Mouse (Mus musculus) forebrain, embryonic 16.5 days (tissue): ENCODE measurements around the gene Tnfsf13b. TPM values are rescaled to one million over a fixed set of nuclear protein-coding genes. Genes with fewer than 3 reads are reported as not detected.
A peak's percentile ranks its signal among the peaks of the same experiment; 100 is the strongest.

Source experiments
- ATAC-seq: fragments of 200-750 bp; cut with Nextera tagmentation; 2 replicates; pipeline ENCODE4 v1.8.0; 2017; ENCODE audit warnings: mild to moderate bottlenecking, moderate library complexity
- H3K27ac ChIP-seq: fragments of 300-500 bp; sonication (generic); 2 replicates; pipeline ENCODE4 v1.5.1; 2014; ENCODE audit warnings: low read length, control low read depth
- H3K27me3 ChIP-seq: fragments of 300-500 bp; sonication (generic); replicated peaks from 2 replicates; pipeline ENCODE4 v1.6.1; 2014; ENCODE audit warnings: low read length; ENCODE audit not compliant: control insufficient read depth, insufficient read depth
- H3K36me3 ChIP-seq: fragments of 300-500 bp; sonication (generic); 2 replicates; pipeline ENCODE4 v1.6.1; 2014; ENCODE audit not compliant: control insufficient read depth, insufficient read depth
- H3K4me1 ChIP-seq: fragments of 300-500 bp; sonication (generic); replicated peaks from 2 replicates; pipeline ENCODE4 v1.6.1; 2014; ENCODE audit warnings: low read length; ENCODE audit not compliant: control insufficient read depth, insufficient read depth
- H3K4me2 ChIP-seq: fragments of 300-500 bp; sonication (generic); 2 replicates; pipeline ENCODE4 v1.6.1; 2014; ENCODE audit warnings: mild to moderate bottlenecking, low read length, control low read depth
- H3K4me3 ChIP-seq: fragments of 300-500 bp; sonication (generic); replicated peaks from 2 replicates; pipeline ENCODE4 v1.5.1; 2014; ENCODE audit warnings: mild to moderate bottlenecking, low read length, control low read depth
- H3K9ac ChIP-seq: fragments of 300-500 bp; sonication (generic); replicated peaks from 2 replicates; pipeline ENCODE4 v1.6.1; 2014; ENCODE audit warnings: low read depth, low read length, control low read depth
- H3K9me3 ChIP-seq: fragments of 300-500 bp; sonication (generic); 2 replicates; pipeline ENCODE4 v1.6.1; 2016; ENCODE audit warnings: low read length; ENCODE audit not compliant: control insufficient read depth
- WGBS: fragments of 180-500 bp; shearing (Covaris S2); extraction: QIAGEN DNeasy Blood & Tissue Kit; methylation state at CpG from one replicate; pipeline ENCODE4 v1.1.7; 2014; 5-methylcytosine and 5-hydroxymethylcytosine counted together
- polyA plus RNA-seq: library from polyadenylated mRNA; unstranded; fragments of >200 nt; fragmentation: Nextera tagmentation; extraction: Ambion mirVana; gene quantifications from 2 replicates; pipeline ENCODE4 v1.2.1, GENCODE M21; 2015

Tnfsf13b gene
- polyA plus RNA-seq, 1 experiment from 2014 or later: 0.43 TPM

DNA sequence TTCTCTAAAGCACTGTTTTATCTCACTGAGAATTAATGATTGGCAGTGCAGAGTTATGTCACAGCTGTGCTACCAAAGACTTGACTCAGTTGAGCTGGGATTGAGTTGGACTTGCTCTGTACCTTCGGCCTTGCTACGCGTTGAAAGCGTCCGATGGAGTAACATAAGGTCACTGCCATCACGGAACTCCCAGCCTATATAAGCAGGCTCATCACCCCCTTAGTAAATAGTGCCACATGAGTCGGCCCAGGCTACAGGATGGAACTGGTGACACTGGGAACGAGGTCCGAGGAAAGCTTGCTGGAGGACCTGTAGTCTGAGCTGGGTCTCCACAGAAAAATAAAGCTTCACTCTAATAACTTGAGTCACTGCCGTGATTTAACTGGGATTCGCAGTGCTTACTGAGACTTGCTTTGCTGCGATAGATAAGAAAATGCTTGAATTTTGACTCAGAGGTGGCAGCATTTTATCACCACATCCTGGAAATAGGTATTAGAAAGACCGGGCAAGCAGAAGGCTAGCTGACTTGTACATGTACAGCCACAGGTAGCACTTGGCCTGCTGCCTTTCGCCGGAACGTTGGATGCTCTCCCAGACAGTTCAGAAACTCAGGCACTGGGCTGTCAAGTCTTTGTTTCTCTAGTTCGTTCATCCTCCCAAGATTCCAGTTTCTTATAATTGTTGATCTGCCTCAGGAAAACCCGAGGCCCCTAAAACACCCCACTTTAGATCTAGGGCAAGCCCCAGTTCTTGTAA, 27.6 kb upstream of the Tnfsf13b start:
- Histone ChIP-seq H3K27me3 (no peaks in the 10 kb centered on the region), H3K36me3 (no peaks in the 10 kb centered on the region), H3K4me2 (peak overlapping the region; percentile 86), H3K27ac (no peak overlapping the region), H3K9ac (peak overlapping the region; percentile 91), H3K4me1 (peaks cover 42% of the 10 kb centered on the region), H3K9me3 (no peaks in the 10 kb centered on the region), H3K4me3 (peak overlapping the region; percentile 83)
- 47% methylated on average over 18 of the region's 18 CpGs for WGBS
- ATAC-seq: no peak

DNA sequence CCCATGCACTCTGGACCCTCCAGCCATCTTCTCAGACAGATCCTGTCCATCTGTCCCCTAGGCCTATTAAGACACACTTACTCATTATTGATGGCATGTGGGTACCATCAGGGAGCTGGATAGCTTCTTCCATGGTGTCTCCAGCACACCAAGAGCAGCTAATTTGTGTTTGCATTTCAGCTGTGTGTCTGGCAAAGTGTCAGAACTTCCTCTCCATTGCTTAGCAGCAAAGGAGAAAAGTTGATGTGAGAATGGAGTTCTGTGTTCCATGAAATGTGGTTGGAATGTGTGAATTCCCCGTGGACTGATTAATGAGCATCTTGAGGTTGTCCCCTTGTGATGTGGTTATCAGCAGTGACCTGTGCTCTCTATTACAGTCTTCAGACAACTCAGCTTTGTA, 26.5 kb upstream of the Tnfsf13b start:
- H3K9me3 ChIP-seq: no peaks in the 10 kb centered on the region
- no peak overlapping the region for H3K27ac ChIP-seq
- no peaks in the 10 kb centered on the region for H3K36me3 ChIP-seq
- H3K27me3 ChIP-seq: no peaks in the 10 kb centered on the region
- no peak overlapping the region for H3K9ac ChIP-seq
- H3K4me1 ChIP-seq: peaks cover 42% of the 10 kb centered on the region
- H3K4me2 ChIP-seq: no peak overlapping the region
- ATAC-seq: no peak
- H3K4me3 ChIP-seq: no peak overlapping the region
- 76% methylated on average over 1 of the region's 1 CpGs for WGBS

DNA sequence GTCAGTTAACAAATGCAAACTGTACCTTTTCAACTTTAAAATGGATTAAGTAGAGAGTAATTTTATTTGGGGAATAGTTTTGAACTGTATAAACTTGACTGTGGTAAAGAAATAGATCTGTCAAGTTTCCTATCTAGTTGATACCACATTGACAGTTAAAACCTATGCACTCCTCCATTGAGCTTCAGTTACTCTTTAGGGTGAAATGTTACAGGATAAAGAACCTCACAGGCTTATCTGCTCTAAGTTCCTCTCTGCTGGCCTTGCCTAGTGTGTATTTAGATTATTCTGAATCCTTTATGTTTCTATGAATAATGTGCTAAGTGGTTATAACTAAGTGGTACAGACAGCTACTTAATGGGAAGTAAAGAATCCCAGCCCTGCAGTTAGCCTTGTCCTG, 26.1 kb upstream of the Tnfsf13b start:
- Histone ChIP-seq H3K4me1 (peaks cover 39% of the 10 kb centered on the region), H3K4me2 (no peak overlapping the region), H3K4me3 (no peak overlapping the region), H3K9me3 (no peaks in the 10 kb centered on the region), H3K27ac (no peak overlapping the region), H3K9ac (no peak overlapping the region), H3K27me3 (no peaks in the 10 kb centered on the region), H3K36me3 (no peaks in the 10 kb centered on the region)
- ATAC-seq: no peak

DNA sequence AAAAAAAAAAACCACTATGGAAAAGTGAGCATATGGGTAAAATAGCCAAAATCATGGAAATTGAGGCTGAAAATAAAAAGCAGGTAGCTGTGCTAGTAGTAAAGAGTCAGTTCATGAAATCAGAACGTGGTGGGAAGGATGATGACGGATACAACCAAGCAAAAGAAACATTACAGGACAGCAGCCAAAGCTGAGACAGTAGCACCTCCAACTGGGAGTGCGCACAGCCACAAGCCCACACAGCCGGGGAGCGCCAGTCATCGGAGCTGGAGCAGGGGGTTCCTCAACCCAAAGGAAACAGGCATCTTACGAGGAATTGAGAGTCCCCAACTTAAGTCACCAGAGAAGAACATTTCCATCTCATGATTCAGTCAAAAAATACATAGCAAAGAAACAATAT, 2.2 kb upstream of the Tnfsf13b start:
- peaks cover 2% of the 10 kb centered on the region; the same call in 1 of the 2 replicates for H3K4me1 ChIP-seq
- H3K36me3 ChIP-seq: no peaks in the 10 kb centered on the region
- no peak overlapping the region for H3K9ac ChIP-seq
- no peaks in the 10 kb centered on the region for H3K27me3 ChIP-seq
- WGBS: 79% methylated on average over 7 of the region's 7 CpGs
- H3K27ac ChIP-seq: no peak overlapping the region
- no peak overlapping the region for H3K4me3 ChIP-seq
- H3K9me3 ChIP-seq: no peaks in the 10 kb centered on the region
- no peak for ATAC-seq
- H3K4me2 ChIP-seq: no peak overlapping the region

DNA sequence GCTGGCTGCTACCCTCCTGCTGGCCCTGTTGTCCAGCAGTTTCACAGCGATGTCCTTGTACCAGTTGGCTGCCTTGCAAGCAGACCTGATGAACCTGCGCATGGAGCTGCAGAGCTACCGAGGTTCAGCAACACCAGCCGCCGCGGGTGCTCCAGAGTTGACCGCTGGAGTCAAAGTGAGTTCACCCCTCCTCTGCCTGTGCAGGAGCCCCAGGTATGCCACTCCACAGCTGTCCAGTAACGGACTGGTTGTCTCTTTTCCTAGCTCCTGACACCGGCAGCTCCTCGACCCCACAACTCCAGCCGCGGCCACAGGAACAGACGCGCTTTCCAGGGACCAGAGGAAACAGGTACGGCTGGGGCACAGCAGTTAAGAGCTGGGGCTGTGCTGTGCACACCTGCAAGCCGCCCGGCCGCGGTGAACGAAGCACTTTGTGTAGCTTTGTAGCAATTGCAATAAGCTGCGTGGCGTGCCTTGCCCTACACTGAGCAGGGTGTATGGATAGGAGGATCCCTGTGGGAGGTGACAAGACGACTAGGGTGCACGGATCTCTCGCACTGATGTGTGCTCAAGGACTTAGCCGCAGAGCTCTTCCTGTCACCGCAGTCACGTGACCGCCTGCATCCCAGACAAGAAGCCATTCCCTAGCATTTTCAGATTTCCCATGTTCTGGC, 856 bp downstream of the Tnfsf13b start:
- H3K4me2 ChIP-seq: peak overlapping the region; percentile 69
- H3K4me1 ChIP-seq: peaks cover 2% of the 10 kb centered on the region; the same call in 1 of the 2 replicates
- 5% methylated on average over 29 of the region's 29 CpGs for WGBS
- peak overlapping the region; percentile 44 for H3K9ac ChIP-seq
- no peaks in the 10 kb centered on the region for H3K27me3 ChIP-seq
- no peaks in the 10 kb centered on the region for H3K36me3 ChIP-seq
- no peaks in the 10 kb centered on the region for H3K9me3 ChIP-seq
- peak overlapping the region; percentile 45 for H3K4me3 ChIP-seq
- ATAC-seq: peak; percentile 83
- no peak overlapping the region for H3K27ac ChIP-seq

DNA sequence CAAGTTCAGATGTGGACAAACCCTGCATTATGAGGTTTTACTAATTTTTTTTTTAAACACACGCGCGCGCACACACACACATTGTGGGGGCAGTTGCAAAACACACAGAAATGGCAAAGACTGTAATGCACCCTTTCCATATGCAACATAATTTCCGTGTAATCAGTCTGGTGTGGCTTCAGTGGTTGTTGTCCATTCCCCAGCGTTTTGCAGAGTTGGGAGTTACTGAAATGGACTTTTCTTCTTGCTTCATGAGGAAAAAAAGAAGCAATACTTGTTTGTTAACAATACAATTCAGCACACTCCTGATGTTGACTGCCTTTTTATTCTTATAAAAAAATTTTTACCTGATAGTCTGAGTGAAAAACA, 1.4 kb downstream of the Tnfsf13b start:
- H3K4me1 ChIP-seq: peaks cover 2% of the 10 kb centered on the region; the same call in 1 of the 2 replicates
- H3K27ac ChIP-seq: no peak overlapping the region
- H3K9ac ChIP-seq: no peak overlapping the region
- H3K4me3 ChIP-seq: peak overlapping the region; percentile 45
- no peaks in the 10 kb centered on the region for H3K36me3 ChIP-seq
- 29% methylated on average over 6 of the region's 6 CpGs for WGBS
- no peaks in the 10 kb centered on the region for H3K27me3 ChIP-seq
- no peak for ATAC-seq
- no peaks in the 10 kb centered on the region for H3K9me3 ChIP-seq
- H3K4me2 ChIP-seq: peak overlapping the region; percentile 69

DNA sequence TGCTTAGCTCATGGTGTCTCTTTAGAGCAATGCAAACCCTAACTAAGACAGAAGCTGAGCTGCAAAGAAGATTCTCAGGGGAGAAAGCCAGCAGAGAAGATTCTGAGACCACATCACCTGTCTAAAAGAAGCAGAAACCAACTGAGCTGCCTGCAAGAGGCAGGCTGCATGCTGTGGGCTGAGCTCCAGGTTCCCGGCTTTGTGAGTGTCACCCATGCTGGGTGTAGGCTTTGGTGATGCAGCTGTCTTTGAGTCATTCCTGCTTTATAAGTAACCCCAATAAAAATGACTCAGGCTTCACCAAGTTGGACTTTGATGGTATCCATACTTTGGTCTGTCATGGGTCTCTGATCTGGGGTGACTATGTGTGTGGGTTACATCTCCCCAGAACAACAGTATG, 10.0 kb downstream of the Tnfsf13b start:
- Histone ChIP-seq H3K4me2 (no peak overlapping the region), H3K27ac (no peak overlapping the region), H3K27me3 (no peaks in the 10 kb centered on the region), H3K9ac (no peak overlapping the region), H3K4me1 (peaks cover 5% of the 10 kb centered on the region), H3K4me3 (no peak overlapping the region), H3K36me3 (no peaks in the 10 kb centered on the region), H3K9me3 (no peaks in the 10 kb centered on the region)
- WGBS: 78% methylated on average over 1 of the region's 1 CpGs
- no peak for ATAC-seq

DNA sequence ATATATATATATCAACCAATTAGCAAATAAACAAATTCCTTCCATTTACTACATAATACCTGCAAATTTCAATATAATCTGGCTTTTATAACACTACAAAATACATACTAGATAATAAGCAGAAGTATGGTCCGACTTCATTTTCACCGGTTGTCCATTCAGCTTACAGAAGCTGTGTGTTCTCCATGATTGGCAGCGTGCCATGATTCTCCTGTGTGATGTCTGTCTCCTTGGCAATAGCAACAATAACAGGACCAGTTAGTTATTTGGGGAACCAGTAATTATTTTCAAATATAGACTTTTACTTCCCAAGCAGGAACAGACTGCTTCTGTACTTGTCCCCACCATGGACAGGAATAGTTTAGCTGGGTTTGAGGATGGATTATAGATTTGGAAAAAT, 11.0 kb downstream of the Tnfsf13b start:
- H3K36me3 ChIP-seq: no peaks in the 10 kb centered on the region
- WGBS: 27% methylated on average over 3 of the region's 3 CpGs
- no peak overlapping the region for H3K4me3 ChIP-seq
- no peak overlapping the region for H3K9ac ChIP-seq
- peaks cover 5% of the 10 kb centered on the region for H3K4me1 ChIP-seq
- H3K9me3 ChIP-seq: no peaks in the 10 kb centered on the region
- no peak for ATAC-seq
- H3K4me2 ChIP-seq: no peak overlapping the region
- no peak overlapping the region for H3K27ac ChIP-seq
- H3K27me3 ChIP-seq: no peaks in the 10 kb centered on the region

DNA sequence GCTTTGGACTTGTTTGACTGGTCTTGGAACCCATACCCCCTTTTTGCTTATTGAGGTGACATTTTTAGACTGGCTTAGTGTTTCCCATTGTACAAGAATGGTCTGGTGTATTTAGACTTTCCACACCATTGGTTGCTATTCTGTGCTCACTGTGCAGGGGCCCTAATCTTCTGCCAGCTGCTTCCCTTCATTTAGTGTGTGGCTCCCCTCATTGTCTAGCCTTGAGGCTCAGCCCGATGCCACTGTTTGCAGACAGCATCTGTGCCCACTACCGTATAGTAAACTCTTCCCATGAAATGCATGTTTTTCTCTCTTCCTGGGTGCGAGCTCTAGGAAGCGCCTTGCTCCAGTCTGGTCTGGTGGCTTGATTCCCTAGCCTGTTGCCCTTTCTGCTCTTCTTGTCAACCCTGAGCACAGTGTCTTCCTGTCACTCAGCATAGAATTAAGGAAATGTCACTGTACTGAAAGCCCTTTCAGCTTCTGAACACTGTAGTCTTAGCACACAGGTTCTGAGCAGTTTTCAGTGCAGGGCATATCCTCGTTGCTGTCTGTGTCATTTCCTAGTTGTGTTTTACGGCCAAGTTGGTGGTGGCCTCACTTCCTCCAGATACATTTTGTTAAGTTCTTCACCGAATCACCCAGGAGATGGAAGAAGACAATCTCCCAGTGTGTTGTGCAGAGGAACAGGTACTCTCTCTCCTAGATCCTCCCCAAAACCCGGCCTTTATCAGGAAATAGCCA, 24.2 kb downstream of the Tnfsf13b start:
- no peaks in the 10 kb centered on the region for H3K4me1 ChIP-seq
- H3K27me3 ChIP-seq: no peaks in the 10 kb centered on the region
- H3K4me2 ChIP-seq: no peak overlapping the region
- ATAC-seq: 0 out of 2 replicates have a peak, but pooled peaks have one; percentile 57
- no peak overlapping the region for H3K4me3 ChIP-seq
- no peak overlapping the region for H3K9ac ChIP-seq
- H3K36me3 ChIP-seq: no peaks in the 10 kb centered on the region
- WGBS: 66% methylated on average over 8 of the region's 8 CpGs
- H3K9me3 ChIP-seq: no peaks in the 10 kb centered on the region
- no peak overlapping the region for H3K27ac ChIP-seq
